Mouse (Mus musculus) granulocyte monocyte progenitor cell, adult 5-6 weeks (primary cell): ENCODE results near the gene Fcrl6. TPM values are rescaled to one million over a fixed set of nuclear protein-coding genes. Genes with fewer than 3 reads are reported as not detected.

Experiments
- ATAC-seq: replicated peaks from 2 replicates; pipeline ENCODE4 v1.8.0; 2016; ENCODE audit warnings: mild to moderate bottlenecking, moderate TSS enrichment, inconsistent platforms; ENCODE audit not compliant: poor library complexity, severe bottlenecking
- total RNA-seq, 2 experiments: library from RNA; stranded (forward) in 1 of 2; stranded (reverse) in 1 of 2; fragments of 200-712, 200-1000 nt in 1 of 2; fragments of >200 nt in 1 of 2; fragmentation: Nextera tagmentation in 1 of 2; gene quantifications; 2 replicates each; pipeline ENCODE4 v1.2.3; 2014 to 2017

Fcrl6 gene
- total RNA-seq, 2 experiments from 2014 or later, result not detected

GRCm38 (mm10) chr1:172616537-172617300 lies 14.4 kb upstream of the Fcrl6 start:
- ATAC-seq, result no peak

GRCm38 (mm10) chr1:172615412-172615811 lies 13.1 kb upstream of the Fcrl6 start:
- ATAC-seq, result peak; percentile 56

- ATAC-seq, result no peak
Observed at GRCm38 (mm10) chr1:172614654-172615053, 12.3 kb upstream of the Fcrl6 start.

- 0 out of 2 replicates have a peak, but pooled peaks have one; percentile 23 for ATAC-seq
Observed at GRCm38 (mm10) chr1:172612745-172613144, 10.4 kb upstream of the Fcrl6 start.

GRCm38 (mm10) chr1:172611304-172611703 lies 9.0 kb upstream of the Fcrl6 start:
- ATAC-seq, result no peak

DNA sequence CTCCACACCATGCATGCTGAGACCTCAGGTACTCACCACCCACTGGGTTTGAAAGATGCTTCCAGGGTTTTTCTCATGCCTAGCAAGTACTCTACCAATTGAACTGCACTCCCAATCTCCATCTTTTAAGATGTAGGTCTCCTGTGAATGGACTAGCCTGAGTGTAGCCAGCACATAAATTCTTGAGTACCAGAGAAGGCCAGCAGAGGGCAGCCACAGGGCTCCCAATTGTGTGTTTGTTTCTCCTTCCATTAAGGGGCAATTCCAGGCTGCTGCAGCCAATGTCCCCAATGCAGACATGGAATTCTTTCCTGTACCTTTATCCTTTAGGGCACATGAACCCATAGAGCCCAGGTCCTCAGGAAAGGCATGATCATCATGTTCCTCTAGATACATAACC lies 7.9 kb downstream of the Fcrl6 start:
- peak; percentile 64 for ATAC-seq

- no peak for ATAC-seq
Observed at GRCm38 (mm10) chr1:172593956-172594355, 8.4 kb downstream of the Fcrl6 start.

GRCm38 (mm10) chr1:172593321-172593720 lies 9.0 kb downstream of the Fcrl6 start:
- no peak for ATAC-seq

GRCm38 (mm10) chr1:172590385-172590784 lies 12.0 kb downstream of the Fcrl6 start, which contains the start of gene Slamf8:
Gene Slamf8 (minus strand): TSS chr1:172590568.
- ATAC-seq, result peak; percentile 26

DNA sequence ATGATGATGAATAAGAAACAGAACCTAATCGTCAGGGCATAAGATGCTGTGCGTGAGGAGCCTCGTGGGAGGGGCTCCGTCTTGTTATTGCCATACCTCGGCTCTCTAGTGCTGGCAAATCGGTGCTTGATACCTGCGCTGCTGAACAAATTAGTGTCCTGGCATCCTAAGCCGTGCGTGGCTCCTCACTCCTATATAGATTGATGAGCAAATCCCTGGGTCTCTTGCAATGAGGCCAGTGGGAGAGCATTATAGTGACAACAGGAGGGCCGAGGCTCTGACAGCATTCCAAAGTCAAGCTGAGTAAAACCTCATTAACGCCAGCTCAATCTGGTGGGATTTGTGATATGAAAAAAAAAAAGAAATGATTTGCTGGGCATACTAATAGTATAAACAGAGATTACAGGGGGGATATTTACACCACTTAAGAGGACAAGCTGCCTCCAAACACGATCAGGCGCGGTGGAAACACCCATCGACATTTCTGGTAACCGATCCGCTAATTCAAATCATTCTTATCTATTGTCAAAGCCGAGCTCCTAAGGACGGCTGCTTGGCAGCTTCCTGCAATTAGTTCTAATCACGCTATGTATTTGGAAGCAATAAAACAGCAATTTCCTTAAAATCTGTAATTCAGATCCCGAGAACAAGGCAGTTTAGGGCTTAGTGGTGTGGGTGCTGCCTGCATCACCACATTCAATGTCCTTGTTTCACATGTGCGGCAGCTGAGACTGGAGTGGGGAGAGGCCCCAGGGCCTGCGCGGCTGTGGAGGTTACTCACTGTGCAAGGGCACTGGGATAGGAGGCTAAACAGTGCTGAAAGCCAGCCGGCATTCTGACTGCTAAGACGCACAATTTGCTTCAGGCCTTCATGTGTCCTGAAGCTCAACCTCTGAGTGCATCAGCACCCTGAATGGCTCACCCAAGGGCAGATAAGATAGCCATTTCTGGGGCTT lies 16.5 kb downstream of the Fcrl6 start:
- ATAC-seq, result peak; percentile 16

DNA sequence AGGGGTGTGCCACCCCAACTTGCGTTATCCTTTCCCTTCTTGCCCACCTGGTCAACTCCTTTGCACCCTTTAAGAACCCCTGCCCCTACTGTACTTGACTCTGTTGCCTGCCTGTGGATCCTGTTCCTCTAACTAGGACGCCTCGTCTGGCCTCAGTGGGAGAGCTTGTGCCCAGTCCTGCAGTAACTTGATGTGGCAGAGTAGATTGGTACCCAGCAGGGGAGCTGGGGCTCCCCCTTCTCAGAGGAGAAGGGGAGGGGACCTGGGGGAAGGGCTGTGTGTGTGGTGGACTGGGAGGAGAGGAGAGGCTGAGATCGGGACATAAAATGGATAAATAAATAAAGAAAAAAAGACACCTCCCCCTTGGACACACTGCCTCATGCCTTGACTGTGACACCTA lies 17.3 kb downstream of the Fcrl6 start:
- no peak for ATAC-seq

GRCm38 (mm10) chr1:172584271-172584670 lies 18.1 kb downstream of the Fcrl6 start:
- no peak for ATAC-seq

DNA sequence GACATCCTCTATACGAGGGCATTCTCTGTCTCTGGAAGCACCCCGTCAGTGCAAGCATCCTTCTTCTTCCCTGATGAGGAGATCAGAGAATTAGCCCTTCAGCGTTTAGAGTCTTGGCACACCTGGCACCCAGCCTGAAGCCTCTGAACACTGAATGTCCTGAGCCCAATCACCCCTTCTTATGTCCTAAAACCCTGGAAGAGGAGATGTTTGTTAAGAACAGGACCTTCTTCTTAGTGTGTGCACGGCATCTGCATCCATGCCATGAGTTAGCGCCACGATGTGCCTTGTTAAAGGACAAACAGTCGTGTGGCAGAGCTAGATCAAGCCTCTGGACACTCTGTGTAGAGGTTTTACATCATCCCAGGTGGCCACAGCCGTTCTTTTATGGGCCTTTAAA lies 19.9 kb downstream of the Fcrl6 start:
- ATAC-seq, result no peak

DNA sequence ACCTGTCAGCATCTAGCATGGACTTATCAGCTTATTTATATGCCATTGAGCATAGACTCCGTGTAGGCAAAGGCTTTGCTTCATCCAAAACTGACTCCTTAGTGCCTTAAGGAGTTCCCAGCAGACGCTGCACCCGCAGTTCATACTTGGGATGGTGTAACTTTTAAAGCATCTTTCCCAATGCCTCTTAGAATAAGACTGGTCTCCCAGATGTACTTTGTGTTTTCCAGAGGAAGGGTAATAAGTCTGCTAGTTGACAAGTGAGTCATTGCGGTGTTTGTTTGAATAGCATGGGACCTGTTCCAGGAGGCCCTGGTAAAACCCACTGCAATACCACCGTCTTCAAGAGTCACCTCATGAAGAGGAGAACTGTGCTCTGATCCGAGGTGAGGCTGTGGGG lies 22.2 kb downstream of the Fcrl6 start:
- 0 out of 2 replicates have a peak, but pooled peaks have one; percentile 11 for ATAC-seq

GRCm38 (mm10) chr1:172567758-172568157 lies 34.6 kb downstream of the Fcrl6 start:
- no peak for ATAC-seq

GRCm38 (mm10) chr1:172566131-172566530 lies 36.2 kb downstream of the Fcrl6 start:
- ATAC-seq, result peak; percentile 23

GRCm38 (mm10) chr1:172563465-172563828 lies 38.9 kb downstream of the Fcrl6 start:
- no peak; the same call in 1 of the 2 replicates for ATAC-seq

DNA sequence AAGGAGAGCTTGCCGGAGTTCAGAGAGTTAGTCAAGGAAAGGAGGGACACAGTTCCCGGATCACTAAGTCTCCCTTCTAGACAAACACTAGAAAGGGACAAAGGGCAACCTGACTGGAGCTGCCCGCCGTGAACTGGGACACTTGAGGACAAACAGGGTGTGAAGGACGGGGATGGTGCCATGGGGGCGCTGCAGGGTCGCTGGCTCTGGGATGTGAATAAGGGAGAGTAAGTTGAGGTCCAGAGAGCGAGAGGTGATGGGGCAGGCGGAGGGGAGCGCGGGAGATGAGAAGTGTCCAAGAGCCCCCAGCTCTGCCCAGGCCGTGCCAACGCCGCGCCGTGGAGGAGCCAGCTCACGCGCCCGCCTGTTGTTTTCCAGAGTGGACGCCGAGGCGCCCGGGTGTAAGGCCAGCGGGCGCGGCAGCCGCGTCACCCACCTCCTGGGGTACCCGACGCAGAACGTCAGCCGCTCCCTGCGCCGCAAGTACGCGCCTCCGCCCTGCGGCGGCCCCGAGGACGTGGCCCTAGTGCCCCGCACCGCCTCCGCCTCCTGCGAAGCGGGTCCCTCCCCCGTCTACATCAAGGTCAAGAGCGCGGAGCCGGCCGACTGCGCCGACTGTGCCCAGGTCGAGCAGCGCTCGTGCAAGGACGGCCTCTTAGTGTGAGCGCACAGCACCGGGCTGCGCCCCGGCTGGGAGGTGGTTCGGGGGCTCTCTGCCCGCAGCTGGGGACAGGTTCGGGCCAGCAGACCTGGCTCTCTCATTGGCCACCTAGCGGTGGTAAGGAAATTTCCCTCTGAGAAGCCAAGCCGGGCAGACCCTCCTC lies 39.5 kb downstream of the Fcrl6 start:
- peak; percentile 66 for ATAC-seq

- ATAC-seq, result no peak
Observed at GRCm38 (mm10) chr1:172555638-172556037, 46.7 kb downstream of the Fcrl6 start, which contains the start of gene Vsig8. Gene Vsig8 (plus strand): TSS chr1:172555938.

DNA sequence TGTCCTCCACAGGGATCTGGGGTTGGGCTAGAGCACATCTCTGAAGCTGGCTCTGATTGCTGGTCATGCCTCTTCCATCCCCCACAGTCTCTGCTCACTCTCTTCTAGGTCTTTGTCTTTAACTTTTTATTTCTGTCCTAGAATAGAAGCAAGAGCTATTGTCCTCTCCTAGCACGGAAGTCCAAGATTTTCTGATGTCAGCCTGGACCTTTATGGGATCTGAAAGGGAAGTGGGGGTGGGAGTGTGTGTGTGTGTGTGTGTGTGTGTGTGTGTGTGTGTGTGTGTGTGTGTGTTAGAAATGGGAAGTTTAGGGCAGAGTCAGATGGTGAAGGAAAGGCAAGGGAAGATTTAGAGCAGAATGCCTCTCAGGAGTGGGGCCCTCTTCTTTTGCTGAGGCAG lies 49.7 kb downstream of the Fcrl6 start:
- ATAC-seq, result no peak
